Mouse (Mus musculus) CD4-positive, CD25-positive, alpha-beta regulatory T cell, adult 9 weeks (primary cell): ENCODE measurements around the gene Ddx27. TPM values are rescaled to one million over a fixed set of nuclear protein-coding genes. Genes with fewer than 3 reads are reported as not detected.

Experiments
- polyA plus RNA-seq: library from polyadenylated mRNA; unstranded; fragments of 100-300 nt; shearing (Covaris generic); gene quantifications from one replicate; pipeline ENCODE4 v1.2.1, GENCODE M21; 2017

Gene Ddx27
- 102 TPM for polyA plus RNA-seq

GRCm38 (mm10) chr2:167014702-167015381 lies at the start of gene Ddx27:
TSS of gene Ddx27 (plus strand) at chr2:167015193.

GRCm38 (mm10) chr2:166995796-166996532 lies 19.0 kb upstream of the Ddx27 start, which contains the start of gene Stau1:
TSS of gene Stau1 (minus strand) at chr2:166996299.

GRCm38 (mm10) chr2:167062965-167063880 lies 48.2 kb downstream of the Ddx27 start, which contains the start of gene Znfx1:
TSS of gene Znfx1 (minus strand) at chr2:167063015.

Other genes with a start within 250 kb of the Ddx27 start
- 0.27 TPM for gene Trp53rkb, start 222.7 kb upstream of the Ddx27 start, polyA plus RNA-seq
- gene Arfgef2, start 209.6 kb upstream of the Ddx27 start, polyA plus RNA-seq, result 3.4 TPM
- gene Cse1l, start 109.2 kb upstream of the Ddx27 start, polyA plus RNA-seq, result 88.5 TPM
- 86.4 TPM for gene Stau1, start 18.9 kb upstream of the Ddx27 start, polyA plus RNA-seq
- gene Znfx1, start 47.8 kb downstream of the Ddx27 start, polyA plus RNA-seq, result 47.8 TPM
- gene Kcnb1, start 175.0 kb downstream of the Ddx27 start, polyA plus RNA-seq, result 1.1 TPM
- gene Ptgis, start 225.4 kb downstream of the Ddx27 start, polyA plus RNA-seq, result not detected